Mouse (Mus musculus) heart, embryonic 10.5 days (tissue): Measurements from ENCODE around the gene Prkcz. TPM values are rescaled to one million over a fixed set of nuclear protein-coding genes. Genes with fewer than 3 reads are reported as not detected.

ENCODE experiments used
- DNase-seq: peaks from one replicate; pipeline ENCODE4 v3.0.0-alpha.2; 2017; ENCODE audit warnings: low spot score
- H3K27ac ChIP-seq: fragments of 300-500 bp; sonication (generic); 2 replicates; pipeline ENCODE4 v1.5.1; 2016; ENCODE audit warnings: mild to moderate bottlenecking
- H3K27me3 ChIP-seq: fragments of 300-500 bp; sonication (generic); 2 replicates; pipeline ENCODE4 v1.6.1; 2016; ENCODE audit warnings: mild to moderate bottlenecking; ENCODE audit not compliant: poor library complexity, insufficient read depth, severe bottlenecking
- H3K36me3 ChIP-seq: fragments of 300-500 bp; sonication (generic); 2 replicates; pipeline ENCODE4 v1.6.1; 2016; ENCODE audit warnings: mild to moderate bottlenecking, moderate library complexity
- H3K4me1 ChIP-seq: fragments of 300-500 bp; sonication (generic); 2 replicates; pipeline ENCODE4 v1.6.1; 2016; ENCODE audit warnings: mild to moderate bottlenecking
- H3K4me3 ChIP-seq: fragments of 300-500 bp; sonication (generic); 2 replicates; pipeline ENCODE4 v1.5.1; 2016; ENCODE audit warnings: mild to moderate bottlenecking, moderate library complexity
- H3K9me3 ChIP-seq: fragments of 300-500 bp; sonication (generic); 2 replicates; pipeline ENCODE4 v1.6.1; 2016; ENCODE audit warnings: mild to moderate bottlenecking, moderate library complexity
- WGBS: fragments of 180-500 bp; shearing (Covaris S2); methylation state at CpG from one replicate; pipeline ENCODE4 v1.1.7; 2016; 5-methylcytosine and 5-hydroxymethylcytosine counted together
- polyA plus RNA-seq: library from polyadenylated mRNA; unstranded; fragments of >200 nt; fragmentation: Nextera tagmentation; extraction: Ambion mirVana; gene quantifications from 2 replicates; pipeline ENCODE4 v1.2.1, GENCODE M21; 2016

Prkcz gene
- polyA plus RNA-seq, 1 experiment from 2014 or later = 12.4 TPM

GRCm38 (mm10) chr4:155298826-155299225 is 62.3 kb downstream of the Prkcz start:
- no peak for DNase-seq
- no peaks in the 10 kb centered on the region for H3K36me3 ChIP-seq
- H3K27me3 ChIP-seq = no peaks in the 10 kb centered on the region
- no peaks in the 10 kb centered on the region for H3K9me3 ChIP-seq
- no peak overlapping the region for H3K4me3 ChIP-seq
- peaks cover 3% of the 10 kb centered on the region; the same call in 1 of the 2 replicates for H3K4me1 ChIP-seq
- no peak overlapping the region for H3K27ac ChIP-seq
- 82% methylated on average over 4 of the region's 4 CpGs for WGBS

GRCm38 (mm10) chr4:155297057-155297456 is 64.1 kb downstream of the Prkcz start:
- Histone ChIP-seq H3K27ac (no peak overlapping the region), H3K36me3 (no peaks in the 10 kb centered on the region), H3K27me3 (no peaks in the 10 kb centered on the region), H3K4me3 (no peak overlapping the region), H3K4me1 (peaks cover 1% of the 10 kb centered on the region; the same call in 1 of the 2 replicates), H3K9me3 (no peaks in the 10 kb centered on the region)
- no peak for DNase-seq
- 50% methylated on average over 2 of the region's 2 CpGs for WGBS

GRCm38 (mm10) chr4:155295996-155296395 is 65.2 kb downstream of the Prkcz start:
- H3K9me3 ChIP-seq = no peaks in the 10 kb centered on the region
- no peak for DNase-seq
- 58% methylated on average over 4 of the region's 4 CpGs for WGBS
- no peaks in the 10 kb centered on the region for H3K36me3 ChIP-seq
- no peak overlapping the region for H3K4me3 ChIP-seq
- H3K27ac ChIP-seq = no peak overlapping the region
- H3K27me3 ChIP-seq = no peaks in the 10 kb centered on the region
- H3K4me1 ChIP-seq = peaks cover 4% of the 10 kb centered on the region

- Histone ChIP-seq H3K9me3 (no peaks in the 10 kb centered on the region), H3K4me1 (peaks cover 8% of the 10 kb centered on the region), H3K27ac (no peak overlapping the region), H3K4me3 (no peak overlapping the region), H3K27me3 (no peaks in the 10 kb centered on the region), H3K36me3 (no peaks in the 10 kb centered on the region)
- 69% methylated on average over 10 of the region's 10 CpGs for WGBS
- no peak for DNase-seq
Observed at GRCm38 (mm10) chr4:155295026-155295590, 66.1 kb downstream of the Prkcz start.

- H3K36me3 ChIP-seq = no peaks in the 10 kb centered on the region
- H3K27ac ChIP-seq = no peak overlapping the region
- no peak for DNase-seq
- H3K27me3 ChIP-seq = no peaks in the 10 kb centered on the region
- H3K9me3 ChIP-seq = no peaks in the 10 kb centered on the region
- WGBS = 88% methylated on average over 14 of the region's 14 CpGs
- peaks cover 8% of the 10 kb centered on the region for H3K4me1 ChIP-seq
- H3K4me3 ChIP-seq = no peak overlapping the region
Observed at GRCm38 (mm10) chr4:155294381-155294780, 66.8 kb downstream of the Prkcz start.

GRCm38 (mm10) chr4:155292863-155293262 is 68.3 kb downstream of the Prkcz start:
- Histone ChIP-seq H3K4me3 (no peak overlapping the region), H3K36me3 (no peaks in the 10 kb centered on the region), H3K9me3 (no peaks in the 10 kb centered on the region), H3K27me3 (no peaks in the 10 kb centered on the region), H3K27ac (no peak overlapping the region), H3K4me1 (peaks cover 8% of the 10 kb centered on the region)
- WGBS = 75% methylated on average over 10 of the region's 10 CpGs
- DNase-seq = no peak

- peaks cover 13% of the 10 kb centered on the region for H3K4me1 ChIP-seq
- H3K4me3 ChIP-seq = no peak overlapping the region
- no peaks in the 10 kb centered on the region for H3K36me3 ChIP-seq
- no peaks in the 10 kb centered on the region for H3K27me3 ChIP-seq
- H3K27ac ChIP-seq = no peak overlapping the region
- no peaks in the 10 kb centered on the region for H3K9me3 ChIP-seq
- WGBS = 92% methylated on average over 7 of the region's 7 CpGs
- no peak for DNase-seq
Observed at GRCm38 (mm10) chr4:155290045-155290444, 71.1 kb downstream of the Prkcz start.

GRCm38 (mm10) chr4:155288586-155288985 is 72.6 kb downstream of the Prkcz start:
- H3K27me3 ChIP-seq = no peaks in the 10 kb centered on the region
- 67% methylated on average over 1 of the region's 1 CpGs for WGBS
- H3K36me3 ChIP-seq = no peaks in the 10 kb centered on the region
- peaks cover 23% of the 10 kb centered on the region for H3K4me1 ChIP-seq
- H3K9me3 ChIP-seq = no peaks in the 10 kb centered on the region
- H3K4me3 ChIP-seq = no peak overlapping the region
- DNase-seq = no peak
- H3K27ac ChIP-seq = no peak overlapping the region

- Histone ChIP-seq H3K27ac (no peak overlapping the region), H3K4me1 (peaks cover 32% of the 10 kb centered on the region), H3K36me3 (no peaks in the 10 kb centered on the region), H3K27me3 (no peaks in the 10 kb centered on the region), H3K4me3 (no peak overlapping the region), H3K9me3 (no peaks in the 10 kb centered on the region)
- 84% methylated on average over 11 of the region's 11 CpGs for WGBS
- DNase-seq = no peak
Observed at GRCm38 (mm10) chr4:155287713-155288112, 73.4 kb downstream of the Prkcz start.

GRCm38 (mm10) chr4:155286090-155286489 is 75.1 kb downstream of the Prkcz start:
- no peak overlapping the region for H3K4me3 ChIP-seq
- no peak overlapping the region for H3K27ac ChIP-seq
- H3K36me3 ChIP-seq = no peaks in the 10 kb centered on the region
- DNase-seq = no peak
- peaks cover 45% of the 10 kb centered on the region for H3K4me1 ChIP-seq
- no peaks in the 10 kb centered on the region for H3K27me3 ChIP-seq
- H3K9me3 ChIP-seq = no peaks in the 10 kb centered on the region
- 87% methylated on average over 4 of the region's 4 CpGs for WGBS

GRCm38 (mm10) chr4:155284521-155285379 is 76.4 kb downstream of the Prkcz start:
- peak overlapping the region; percentile 12; the same call in 1 of the 2 replicates for H3K27ac ChIP-seq
- H3K27me3 ChIP-seq = no peaks in the 10 kb centered on the region
- H3K4me3 ChIP-seq = no peak overlapping the region
- 42% methylated on average over 15 of the region's 15 CpGs for WGBS
- no peaks in the 10 kb centered on the region for H3K36me3 ChIP-seq
- DNase-seq = peak; percentile 81
- H3K9me3 ChIP-seq = no peaks in the 10 kb centered on the region
- peaks cover 48% of the 10 kb centered on the region for H3K4me1 ChIP-seq

GRCm38 (mm10) chr4:155283585-155283984 is 77.6 kb downstream of the Prkcz start:
- H3K4me3 ChIP-seq = peak overlapping the region; percentile 5; the same call in 1 of the 2 replicates
- no peaks in the 10 kb centered on the region for H3K36me3 ChIP-seq
- DNase-seq = no peak
- peaks cover 53% of the 10 kb centered on the region for H3K4me1 ChIP-seq
- H3K9me3 ChIP-seq = no peaks in the 10 kb centered on the region
- H3K27ac ChIP-seq = peak overlapping the region; percentile 49
- 76% methylated on average over 9 of the region's 9 CpGs for WGBS
- no peaks in the 10 kb centered on the region for H3K27me3 ChIP-seq

- DNase-seq = no peak
- Histone ChIP-seq H3K27ac (peak overlapping the region; percentile 49; the same call in 1 of the 2 replicates), H3K4me1 (peaks cover 59% of the 10 kb centered on the region), H3K27me3 (no peaks in the 10 kb centered on the region), H3K36me3 (no peaks in the 10 kb centered on the region), H3K4me3 (peak overlapping the region; percentile 5; the same call in 1 of the 2 replicates), H3K9me3 (no peaks in the 10 kb centered on the region)
- WGBS = 47% methylated on average over 11 of the region's 11 CpGs
Observed at GRCm38 (mm10) chr4:155283001-155283503, 78.1 kb downstream of the Prkcz start.
